Mouse (Mus musculus) kidney, adult 2 months (tissue): ENCODE measurements around the gene Atxn1.

Source experiments
- CTCF ChIP-seq: fragments of 200-500 bp; conservative IDR thresholded peaks from 2 replicates; pipeline ENCODE4 v1.5.1; 2011; ENCODE audit warnings: low read depth, mild to moderate bottlenecking, control low read depth, low read length, moderate library complexity, mixed read lengths; ENCODE audit not compliant: insufficient read depth, insufficient read length
- POLR2A ChIP-seq: fragments of 200-500 bp; IDR thresholded peaks from one replicate; pipeline ENCODE4 v1.6.1; 2011; ENCODE audit warnings: low read depth, low read length, control low read depth

DNA sequence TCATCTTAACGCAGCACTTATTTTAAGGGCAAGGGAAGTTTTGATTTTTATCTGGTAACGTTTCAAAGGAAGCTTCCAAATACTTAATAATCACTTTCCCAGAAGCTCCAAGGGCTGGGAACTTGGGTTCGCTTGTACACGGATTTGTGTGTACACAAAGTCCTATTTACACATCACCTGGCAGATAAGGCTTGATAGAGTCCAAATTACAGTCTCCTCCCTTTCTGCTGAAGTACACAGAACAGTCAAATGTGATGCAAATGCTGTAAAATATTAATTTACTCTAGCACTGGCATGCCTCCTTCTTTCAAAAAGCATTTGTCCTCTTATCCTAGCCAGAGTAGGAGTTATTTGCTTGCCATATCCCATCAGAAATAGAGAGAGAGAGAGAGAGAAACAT is 6.5 kb downstream of the Atxn1 start:
- TF ChIP-seq POLR2A, result no peak
- no peak for TF ChIP-seq CTCF
